Mouse (Mus musculus): ENCODE data around the gene Cts6. TPM values are rescaled to one million over a fixed set of nuclear protein-coding genes. Genes with fewer than 3 reads are reported as not detected.

The Cts6 gene
- total RNA-seq (2023), result not detected

DNA sequence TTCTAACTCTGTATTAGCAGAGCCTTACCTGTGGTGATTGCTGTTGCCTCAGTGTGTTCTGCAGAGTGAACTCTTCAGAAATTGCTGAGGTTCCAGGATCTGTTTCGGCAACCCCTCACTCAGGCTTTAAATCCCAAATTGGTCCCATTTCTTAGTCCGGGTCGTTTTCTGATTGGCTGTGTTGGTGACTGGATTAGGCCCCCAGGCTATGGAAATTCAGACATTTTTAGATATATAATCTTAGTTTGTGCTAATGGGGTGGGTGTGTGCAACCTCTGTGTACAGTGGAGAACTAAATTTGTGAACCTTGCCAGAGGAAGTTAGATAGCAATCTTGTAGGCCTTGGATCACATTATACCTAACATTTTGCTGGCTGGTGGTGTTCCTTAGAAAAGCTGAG, at the start of gene Cts6:
Gene Cts6 (minus strand): TSS at position 101 of the 400 bp plus-strand sequence.

DNA sequence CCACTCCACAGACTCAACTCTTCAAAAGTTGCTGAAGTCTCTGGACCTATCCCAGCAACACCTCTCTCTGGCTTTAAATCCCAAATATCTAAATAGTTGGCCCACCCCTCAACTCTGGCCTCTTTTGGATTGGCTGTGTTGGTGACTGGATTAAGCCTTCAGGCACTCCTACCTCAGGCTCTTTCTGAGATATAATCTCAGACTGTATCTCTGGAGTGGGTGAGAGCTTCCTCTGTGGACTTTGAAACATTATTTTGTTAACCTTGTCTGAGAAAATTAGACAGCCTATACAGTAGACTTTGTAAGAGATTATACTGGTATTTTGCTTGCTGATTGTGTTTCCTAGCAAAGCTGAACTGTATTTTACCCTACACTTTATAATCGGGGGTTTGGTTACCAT, 39.1 kb downstream of the Cts6 start, which contains the start of gene Ctsr:
Gene Ctsr (minus strand): TSS at position 101 of the 400 bp plus-strand sequence.

Other genes with a start within 250 kb of the Cts6 start
- gene Ctsj, start 197.5 kb downstream of the Cts6 start, total RNA-seq (2023), result not detected
- gene Ctsq, start 162.8 kb downstream of the Cts6 start, total RNA-seq (2023), result not detected
- gene Ctsr, start 39.2 kb downstream of the Cts6 start, total RNA-seq (2023), result not detected
- not detected for gene Cts8, start 51.9 kb upstream of the Cts6 start, total RNA-seq (2023)
- gene Gm49398, start 85.4 kb upstream of the Cts6 start, total RNA-seq (2023), result not detected
- gene Cts7, start 154.8 kb upstream of the Cts6 start, total RNA-seq (2023), result not detected

All from monocyte, adult 59 days (primary cell).